Mouse (Mus musculus): ENCODE measurements around the gene Rsad1.

Rsad1 gene

DNA sequence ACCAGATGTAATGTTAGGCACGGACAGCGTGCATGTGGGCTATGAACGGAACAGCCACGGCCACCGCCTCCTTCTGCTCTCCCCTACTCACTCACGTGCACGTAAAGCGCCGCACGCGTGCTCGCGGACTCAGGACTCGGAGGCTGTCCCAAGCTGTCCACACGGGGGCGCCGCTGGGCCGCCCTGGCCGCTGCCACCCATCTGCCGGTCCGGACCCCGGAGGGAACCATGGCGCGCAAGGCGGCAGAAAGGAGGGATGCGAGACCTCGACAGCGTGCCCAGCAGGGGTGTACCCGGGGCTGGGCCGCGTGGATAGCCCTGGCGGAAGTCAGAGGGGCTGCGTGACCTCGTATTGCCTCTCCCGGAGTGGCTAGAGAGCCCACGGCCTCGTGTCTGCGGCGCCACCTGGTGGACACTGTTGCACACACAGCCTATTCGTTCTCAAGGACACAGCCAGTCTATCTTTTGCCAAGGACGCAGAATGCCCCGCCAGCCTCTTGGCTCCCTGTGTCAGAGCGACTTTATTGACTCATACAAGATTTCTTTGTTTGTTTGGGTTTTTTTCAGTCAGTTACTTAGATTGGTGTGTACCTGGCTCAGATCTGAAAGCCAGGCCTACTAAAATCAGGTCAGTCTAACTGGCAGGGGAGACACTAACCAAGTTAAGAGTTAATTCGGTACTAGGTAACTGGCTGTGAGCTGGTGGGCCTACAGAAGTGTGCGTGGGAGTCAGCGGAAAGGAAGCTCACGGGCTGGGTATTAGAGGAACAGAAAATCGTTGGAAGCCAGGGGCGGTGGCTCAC, at the start of gene Rsad1:
Gene Rsad1 (minus strand): TSS at position 368 of the 803 bp plus-strand sequence.
- ATAC-seq (ENCODE audit: low TSS enrichment), result peak; percentile 74

DNA sequence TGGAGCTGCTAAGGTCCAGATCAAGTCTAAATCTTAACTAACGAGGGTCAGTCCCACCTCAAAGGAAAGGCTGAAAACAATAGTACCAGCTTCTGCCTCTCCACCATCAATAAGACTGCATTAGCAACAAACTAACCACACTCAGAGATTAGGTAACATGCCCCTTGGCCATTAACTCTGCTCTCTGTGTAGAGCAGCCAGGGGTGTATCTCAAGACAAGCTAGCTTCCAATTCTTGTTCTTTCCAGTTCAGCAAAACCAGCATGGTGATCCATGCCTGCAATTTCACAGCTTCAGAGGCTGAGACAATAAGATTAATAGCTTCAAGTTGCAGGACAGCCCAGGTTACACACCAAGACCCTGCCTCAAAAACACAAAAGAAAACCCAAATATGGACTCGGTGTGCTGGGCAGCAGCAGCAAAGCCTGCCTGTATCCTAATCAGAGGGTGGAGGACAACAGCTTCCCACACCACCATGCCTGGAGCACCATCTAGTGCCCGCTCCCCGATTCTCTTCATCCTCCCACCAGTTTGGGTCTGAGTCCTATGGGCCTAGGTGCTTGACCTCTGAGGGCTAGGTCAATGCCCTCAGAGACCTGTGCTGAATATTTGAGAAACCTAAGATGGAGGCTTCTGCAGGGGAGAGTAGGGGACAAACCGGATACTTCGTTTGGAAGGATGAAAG, 49.5 kb upstream of the Rsad1 start:
- ATAC-seq (ENCODE audit: low TSS enrichment), result no peak

DNA sequence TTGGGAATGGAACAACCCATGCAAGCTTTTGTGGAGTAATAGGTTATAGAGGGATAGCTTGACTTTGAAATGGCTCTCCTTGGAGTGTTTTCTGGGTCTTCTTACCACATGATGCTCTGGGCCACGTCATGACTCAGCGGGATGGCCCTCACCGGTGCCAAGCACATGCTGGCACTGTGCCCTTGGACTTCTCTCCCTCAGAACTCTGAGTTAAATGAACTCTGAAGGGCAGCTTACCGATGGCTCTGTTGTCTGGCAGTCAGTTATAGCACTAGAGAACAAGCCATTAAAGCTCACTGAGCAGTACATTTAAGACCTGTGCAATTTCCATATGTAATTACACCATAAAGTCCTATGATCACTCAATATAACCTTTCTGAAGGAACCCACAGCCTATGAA, 48.3 kb upstream of the Rsad1 start:
- no peak for ATAC-seq (ENCODE audit: low TSS enrichment)

DNA sequence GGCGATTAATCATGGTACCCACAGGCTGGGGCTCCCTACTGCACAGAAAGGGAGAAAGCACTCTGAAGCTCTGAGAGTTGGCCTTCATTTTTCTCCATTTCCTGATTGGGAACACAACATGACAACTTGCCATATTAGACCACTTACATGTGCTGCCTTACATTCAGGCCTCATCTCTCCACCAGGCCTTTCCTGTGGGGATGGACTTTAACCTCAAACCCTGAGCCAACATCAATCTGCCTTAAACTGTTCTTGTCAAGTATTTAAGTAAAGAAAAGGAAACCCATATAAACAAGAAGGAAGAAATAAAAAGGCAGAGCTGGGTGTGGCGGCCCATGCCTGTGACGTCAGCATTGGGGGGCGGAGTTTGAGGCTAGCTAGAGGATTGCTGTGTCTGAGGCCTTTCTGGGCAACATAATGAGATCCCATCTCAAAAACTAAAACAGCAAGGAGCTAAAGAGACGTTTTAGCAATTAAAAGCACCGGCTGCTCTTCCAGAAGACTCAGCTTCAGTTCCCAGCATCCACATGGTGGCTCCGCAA, 47.3 kb upstream of the Rsad1 start:
- no peak for ATAC-seq (ENCODE audit: low TSS enrichment)

DNA sequence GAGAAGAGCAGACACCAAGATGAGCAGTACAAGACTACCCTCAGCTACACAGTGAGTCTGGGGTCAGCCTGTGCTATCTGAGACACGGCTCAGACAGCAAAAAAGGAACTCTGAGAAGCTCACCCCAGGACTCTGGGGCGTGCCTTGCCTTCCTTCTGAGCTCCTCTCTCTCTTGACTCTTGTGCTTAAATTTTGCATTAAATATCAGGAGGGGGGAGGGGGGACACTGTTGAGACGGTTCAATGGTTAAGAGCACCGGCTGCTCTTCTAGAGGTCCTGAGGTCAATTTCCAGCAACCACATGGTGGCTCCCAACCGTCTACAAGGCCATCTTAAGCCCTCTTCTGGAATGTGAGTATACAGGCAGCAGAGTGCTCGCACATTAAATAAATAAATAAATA, 38.5 kb upstream of the Rsad1 start:
- ATAC-seq (ENCODE audit: low TSS enrichment), result no peak

DNA sequence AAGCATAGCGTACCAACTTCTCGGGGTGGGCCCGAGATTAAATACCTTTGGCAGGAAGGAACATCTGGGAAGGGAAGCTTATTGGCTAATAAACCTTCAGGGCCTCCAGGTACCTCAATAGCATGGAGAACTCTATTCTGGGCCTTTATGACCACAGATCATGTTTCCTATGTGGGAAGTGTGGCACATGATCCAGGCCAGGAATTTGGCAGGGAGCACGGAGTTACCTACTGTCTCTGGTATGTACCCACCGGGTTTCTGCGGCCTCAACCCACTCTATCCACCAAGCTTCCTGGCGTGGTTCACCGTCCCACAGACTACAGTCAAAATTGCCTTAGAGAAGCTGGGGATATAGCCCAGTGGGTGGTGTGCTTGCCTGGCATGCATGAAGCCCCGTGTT, 36.0 kb upstream of the Rsad1 start:
- ATAC-seq (ENCODE audit: low TSS enrichment), result no peak

DNA sequence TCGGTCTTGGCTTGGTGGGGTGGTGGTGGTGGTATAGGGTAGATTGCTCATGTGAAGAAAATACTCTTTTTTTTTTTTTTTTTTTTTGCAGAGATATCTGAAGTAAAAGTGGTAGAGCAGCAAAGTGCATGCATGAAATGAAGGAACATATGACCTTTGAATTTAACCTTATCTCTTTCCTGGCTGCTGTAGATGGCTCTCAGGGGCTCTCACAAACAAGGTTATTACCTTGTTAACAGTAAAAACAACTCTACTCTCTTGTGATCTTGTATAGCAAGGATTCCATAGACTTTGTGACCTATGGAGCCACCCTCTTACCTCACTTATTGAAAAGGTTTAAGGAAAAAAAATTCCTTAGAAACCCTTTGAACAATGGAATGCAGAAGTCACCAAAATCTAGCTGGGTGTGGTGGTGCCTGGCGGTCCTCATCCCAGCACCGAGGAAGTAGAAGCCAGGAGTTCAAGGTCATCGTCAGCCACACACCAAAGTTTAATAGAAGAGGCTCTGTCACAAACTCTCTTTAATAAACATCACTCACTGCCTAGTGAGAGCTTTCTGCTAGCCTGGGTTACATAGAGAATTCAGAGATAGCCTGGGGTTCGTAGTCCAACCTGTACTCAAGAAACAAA, 31.2 kb upstream of the Rsad1 start:
- ATAC-seq (ENCODE audit: low TSS enrichment), result no peak

DNA sequence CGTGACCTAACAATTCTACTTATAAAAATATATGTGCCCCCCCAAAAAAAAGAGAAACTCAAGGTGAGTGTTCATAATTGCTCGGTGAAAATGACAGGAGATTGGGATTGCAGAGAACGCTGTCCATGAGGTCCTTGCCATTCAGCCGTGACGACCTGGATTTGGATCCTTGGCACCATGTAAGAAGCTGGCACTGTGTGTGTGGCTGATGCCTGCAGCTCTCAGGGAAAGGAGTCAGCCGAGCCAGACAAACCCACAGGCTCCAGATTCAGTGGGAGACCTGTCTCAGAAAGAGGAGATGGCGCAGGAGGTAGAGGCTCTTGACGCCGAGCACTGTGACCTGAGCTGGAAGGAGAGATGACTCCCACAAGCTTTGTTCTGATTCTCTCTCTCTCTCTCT, 27.3 kb upstream of the Rsad1 start:
- ATAC-seq (ENCODE audit: low TSS enrichment), result peak; percentile 44; the same call in 1 of the 2 replicates

DNA sequence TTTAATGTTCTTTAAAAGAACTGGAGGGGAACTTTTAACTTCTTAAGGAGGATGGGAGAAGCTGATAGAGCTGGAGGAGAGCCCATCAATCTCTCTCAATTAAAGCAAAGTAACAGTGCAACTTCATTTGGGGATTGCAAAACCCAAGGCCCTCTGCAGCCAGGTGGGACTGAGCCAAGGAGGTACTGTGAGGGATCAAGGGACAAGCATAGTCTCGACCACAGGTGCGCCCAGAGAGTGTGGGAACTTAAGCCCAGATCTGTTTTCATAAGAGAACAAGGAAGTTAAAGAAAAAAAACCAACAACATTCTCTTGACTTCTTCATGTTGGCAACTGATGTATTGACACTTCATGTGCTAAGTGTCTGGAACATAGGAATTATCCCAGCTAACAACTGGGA, 26.0 kb upstream of the Rsad1 start:
- no peak for ATAC-seq (ENCODE audit: low TSS enrichment)

DNA sequence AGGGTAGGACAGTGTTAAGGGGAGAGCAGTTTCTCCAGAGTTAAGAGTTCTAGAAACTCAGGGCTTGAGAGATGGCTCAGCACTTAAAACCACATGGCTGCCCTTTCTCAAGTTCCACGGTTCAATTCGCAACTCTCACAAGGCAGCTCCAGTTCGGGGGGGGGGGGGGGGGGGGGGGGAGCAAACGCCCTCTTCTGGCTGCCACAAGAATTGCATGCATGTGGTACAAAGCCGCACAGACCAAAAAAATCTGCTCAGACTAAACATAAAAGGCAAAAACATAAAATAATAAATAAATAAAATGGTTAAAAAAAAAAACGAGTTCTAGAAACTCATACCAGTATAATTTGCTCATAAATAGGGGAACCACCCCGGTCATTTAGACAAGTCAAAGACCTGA, 25.5 kb upstream of the Rsad1 start:
- ATAC-seq (ENCODE audit: low TSS enrichment), result no peak

DNA sequence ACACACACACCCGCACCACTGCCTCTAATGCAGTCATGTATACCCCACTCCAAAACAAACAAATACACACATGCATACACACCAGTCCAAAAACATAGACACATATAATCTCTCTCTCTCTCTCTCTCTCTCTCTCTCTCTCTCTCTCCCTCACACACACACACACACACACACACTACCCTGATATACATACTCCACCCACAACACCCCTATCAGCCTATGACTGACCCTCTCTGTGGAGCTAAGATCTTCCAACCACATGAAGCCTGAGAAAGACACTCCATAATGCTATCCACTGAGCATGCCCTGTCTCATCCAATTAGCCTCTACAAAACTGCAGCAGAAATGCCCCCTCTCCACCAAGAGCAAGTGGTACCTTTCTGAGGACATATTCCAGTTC, 22.8 kb upstream of the Rsad1 start:
- ATAC-seq (ENCODE audit: low TSS enrichment), result no peak

DNA sequence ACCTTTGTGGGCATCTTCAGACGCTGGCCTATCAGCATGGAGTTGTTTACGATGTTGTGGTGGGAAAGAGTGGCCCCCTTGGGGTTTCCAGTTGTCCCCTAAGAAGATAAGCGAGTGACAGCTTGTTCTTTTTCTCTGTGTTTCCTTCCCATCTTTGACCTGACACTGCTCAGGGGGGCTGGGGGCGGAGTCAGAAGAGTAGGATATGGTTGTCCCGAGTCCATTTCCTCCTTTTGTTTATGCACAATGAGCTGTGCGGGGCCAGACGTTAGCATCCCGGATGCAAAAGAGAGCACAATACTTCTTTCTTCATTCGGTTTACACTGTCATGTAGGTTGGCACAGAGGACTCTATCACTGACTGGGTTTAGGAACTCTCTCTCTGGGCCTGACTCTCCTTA, 21.6 kb upstream of the Rsad1 start:
- no peak for ATAC-seq (ENCODE audit: low TSS enrichment)

DNA sequence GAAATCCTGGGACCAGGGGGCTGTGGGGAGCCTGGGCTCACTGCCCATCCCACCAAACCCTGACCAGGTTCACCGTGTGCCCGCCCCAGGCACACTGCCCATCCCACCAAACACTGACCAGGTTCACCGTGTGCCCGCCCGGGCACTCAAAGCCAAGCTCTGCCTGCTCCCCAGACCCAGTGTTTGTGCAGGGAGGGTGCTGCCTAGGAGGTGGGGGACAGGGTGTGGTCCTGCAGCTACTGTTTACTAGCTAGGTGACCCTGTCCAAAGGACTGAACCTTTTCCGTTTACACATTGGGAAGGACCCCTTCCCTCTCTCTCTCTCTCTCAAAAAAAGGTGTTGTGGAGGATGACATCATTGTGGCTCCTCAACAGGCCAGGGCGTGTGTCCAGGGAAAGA, 18.3 kb upstream of the Rsad1 start:
- ATAC-seq (ENCODE audit: low TSS enrichment), result no peak

DNA sequence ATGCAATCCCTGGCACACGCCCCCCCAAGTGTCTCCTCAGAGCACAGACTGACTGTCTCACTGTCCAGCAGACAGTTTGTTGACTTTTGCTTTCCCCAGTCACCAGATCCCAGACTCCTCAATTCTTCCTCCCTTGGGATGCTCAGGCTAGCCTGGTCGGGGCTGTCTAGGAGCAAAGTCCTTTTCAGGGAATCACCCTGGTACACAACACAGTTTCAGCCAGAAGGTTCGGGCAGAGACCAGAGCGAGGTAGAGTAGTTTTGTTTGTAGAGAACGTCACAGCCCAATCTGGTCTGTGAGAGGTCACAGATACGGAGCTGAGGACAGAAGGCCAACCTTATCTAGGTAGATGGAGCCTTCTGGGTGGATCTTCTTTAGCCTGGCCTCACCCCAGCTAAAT, 17.5 kb upstream of the Rsad1 start:
- ATAC-seq (ENCODE audit: low TSS enrichment), result no peak

DNA sequence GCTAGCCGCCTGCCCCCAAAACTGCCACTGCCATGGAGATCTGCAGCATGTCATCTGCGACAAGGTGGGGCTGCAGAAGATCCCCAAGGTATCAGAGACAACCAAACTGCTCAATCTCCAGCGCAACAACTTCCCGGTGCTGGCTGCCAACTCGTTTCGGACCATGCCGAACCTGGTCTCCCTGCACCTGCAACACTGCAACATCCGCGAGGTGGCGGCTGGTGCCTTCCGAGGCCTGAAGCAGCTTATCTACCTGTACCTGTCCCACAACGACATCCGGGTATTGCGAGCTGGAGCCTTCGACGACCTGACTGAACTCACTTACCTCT, 16.1 kb upstream of the Rsad1 start:
- ATAC-seq (ENCODE audit: low TSS enrichment), result no peak

DNA sequence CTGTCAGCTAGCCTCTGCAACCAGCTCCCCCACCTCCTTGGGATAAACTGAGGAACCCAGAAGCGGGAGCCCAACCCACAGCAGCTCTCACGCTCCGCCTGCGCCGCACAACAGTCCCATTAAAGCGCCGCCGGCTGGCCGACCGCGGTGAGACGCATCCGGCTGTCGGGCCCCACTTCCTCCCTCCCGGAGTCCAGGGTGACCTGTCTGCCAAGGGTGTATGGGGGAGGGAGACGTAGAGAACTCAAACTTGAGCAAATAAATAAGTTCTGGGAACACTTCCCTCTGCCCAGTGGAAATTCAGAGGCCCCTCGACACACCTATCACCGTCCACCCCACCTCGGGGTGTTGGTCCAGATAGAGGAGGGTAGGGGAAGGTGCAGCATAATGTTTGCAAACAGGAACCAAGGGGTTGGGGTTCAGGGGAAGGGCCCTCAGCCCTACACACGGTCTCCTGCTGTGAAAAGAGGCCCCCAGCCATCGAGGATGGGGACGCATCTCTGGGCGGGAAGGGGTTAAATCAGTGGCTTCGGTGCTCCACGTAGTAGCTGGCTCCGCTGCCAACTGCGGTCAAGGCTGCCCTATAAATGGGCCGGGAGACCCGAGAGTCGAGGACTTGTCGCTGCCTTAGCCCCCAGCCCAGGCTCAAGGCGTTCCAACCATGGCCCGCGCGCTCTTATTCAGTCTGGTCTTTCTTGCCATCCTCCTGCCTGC, 15.5 kb upstream of the Rsad1 start, which contains the start of gene Chad:
Gene Chad (plus strand): TSS at position 611 of the 714 bp plus-strand sequence.
- no peak for ATAC-seq (ENCODE audit: low TSS enrichment)

DNA sequence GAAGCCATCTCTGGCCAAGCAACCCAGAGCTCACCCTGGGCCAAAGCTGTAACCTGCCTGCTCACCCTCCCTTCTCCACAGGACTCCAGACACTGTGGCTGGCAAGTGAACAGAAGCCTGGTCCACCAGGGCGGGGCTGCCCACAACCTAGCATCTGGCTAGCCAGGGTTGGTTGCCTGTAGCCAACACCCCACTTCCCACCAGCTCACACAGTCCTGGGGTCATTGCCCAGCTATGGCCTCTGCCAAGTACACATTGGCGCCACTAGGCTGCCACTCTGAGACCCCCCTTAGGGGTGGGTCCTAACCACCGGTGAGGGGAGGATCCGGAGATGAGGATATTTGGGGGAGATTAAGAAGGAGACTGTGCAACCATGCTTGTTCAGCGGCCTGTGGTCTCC, 14.8 kb upstream of the Rsad1 start:
- ATAC-seq (ENCODE audit: low TSS enrichment), result no peak

DNA sequence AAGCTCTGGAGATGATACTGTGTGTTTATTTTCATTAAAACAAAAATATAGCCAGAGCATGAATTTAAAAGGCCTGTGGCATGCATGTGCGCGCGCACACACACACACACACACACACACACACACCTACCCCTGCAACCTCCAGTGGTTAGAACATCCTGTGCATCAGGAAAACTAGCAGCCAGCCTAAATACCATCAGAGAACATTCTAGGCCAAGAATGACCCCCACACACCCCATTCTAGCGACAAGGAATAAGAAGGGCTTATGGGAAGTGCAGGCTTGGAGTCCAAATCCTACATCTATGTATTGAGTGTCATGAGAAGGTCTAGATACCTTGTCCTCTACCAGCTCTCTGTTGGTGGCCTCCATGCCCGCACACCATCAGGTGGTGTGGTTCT, 14.3 kb upstream of the Rsad1 start:
- no peak for ATAC-seq (ENCODE audit: low TSS enrichment)

DNA sequence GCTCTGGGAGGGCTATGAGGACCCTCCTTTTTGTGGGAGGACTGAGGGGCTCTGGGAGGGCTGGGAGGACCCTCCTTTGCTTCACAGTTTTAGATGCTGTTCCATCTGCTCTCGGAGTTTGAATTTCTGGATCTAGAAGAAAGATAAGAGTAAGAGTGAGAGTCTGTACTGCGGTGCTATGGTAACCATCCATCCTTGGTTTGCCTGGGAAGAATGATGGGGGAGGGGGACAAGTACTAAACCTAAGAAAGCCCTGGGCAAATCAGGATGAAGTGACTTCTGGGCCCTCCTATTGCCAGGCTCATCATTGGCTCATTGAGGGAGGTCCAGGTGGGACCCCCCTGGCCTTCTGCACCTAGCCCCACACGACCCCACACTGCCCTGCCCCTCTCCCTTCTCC, 9.2 kb upstream of the Rsad1 start:
- 0 out of 2 replicates have a peak, but pooled peaks have one; percentile 52 for ATAC-seq (ENCODE audit: low TSS enrichment)

DNA sequence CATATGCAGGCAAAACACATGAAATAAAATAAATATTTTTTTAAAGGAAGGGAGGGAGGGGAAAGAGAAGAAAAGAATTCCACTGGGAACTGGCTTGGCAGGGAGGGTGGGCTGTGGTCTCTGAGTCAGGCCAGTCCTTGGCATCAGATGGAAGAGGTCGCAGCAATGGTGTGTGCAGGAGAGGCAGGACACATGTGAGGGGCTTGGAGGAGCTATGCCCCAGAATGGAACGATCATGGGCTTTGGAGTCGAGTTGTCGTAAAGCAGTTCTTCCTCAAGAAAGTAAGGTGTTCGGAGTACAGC, 1.3 kb upstream of the Rsad1 start:
- ATAC-seq (ENCODE audit: low TSS enrichment), result no peak

DNA sequence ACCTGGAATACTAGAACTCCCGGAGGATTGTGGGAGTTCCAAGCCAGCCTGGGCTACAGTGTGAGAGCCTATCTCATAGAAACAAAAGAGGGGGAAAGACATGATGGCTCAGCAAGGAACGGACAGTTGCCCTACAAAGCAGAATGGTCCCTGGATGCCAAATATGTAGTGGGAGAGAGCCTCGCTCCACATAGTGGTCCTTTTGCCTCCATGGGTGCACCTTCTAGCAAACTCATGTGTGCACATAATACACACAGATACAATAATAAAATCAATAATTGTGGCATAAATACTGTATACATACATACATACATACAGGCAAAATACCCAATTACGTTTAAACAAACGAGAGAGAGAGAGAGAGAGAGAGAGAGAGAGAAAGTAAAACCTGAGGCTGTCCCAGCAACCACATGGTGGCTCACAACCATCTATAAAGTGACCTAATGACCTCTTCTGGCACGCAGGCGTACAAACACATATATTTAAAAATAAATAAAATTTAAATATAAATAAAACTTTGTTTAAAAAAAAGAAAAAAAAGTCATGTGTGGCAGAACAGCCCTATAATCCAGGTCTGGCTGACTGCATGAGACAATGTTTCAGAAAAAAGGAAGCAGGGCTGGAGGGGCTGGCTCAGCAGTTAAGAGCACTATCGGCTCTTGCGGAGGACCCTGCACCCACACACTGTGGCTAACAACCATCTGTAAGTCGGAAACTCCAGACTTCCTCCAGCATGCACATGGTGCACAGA, 811 bp upstream of the Rsad1 start:
- ATAC-seq (ENCODE audit: low TSS enrichment), result no peak

Data from frontal cortex, adult (tissue).